Mouse (Mus musculus) limb, embryonic 15.5 days (tissue): Measurements from ENCODE around the gene Top3a. TPM values are rescaled to one million over a fixed set of nuclear protein-coding genes. Genes with fewer than 3 reads are reported as not detected.
A peak's percentile ranks its signal among the peaks of the same experiment; 100 is the strongest.
"Not testable (repeated sequence)": the region's sequence is repeated elsewhere in the genome, so short reads cannot be mapped to it uniquely, and the experiment has no call there.

ENCODE experiments used
- ATAC-seq: fragments of 200-750 bp; cut with Nextera tagmentation; 2 replicates; pipeline ENCODE4 v1.8.0; 2017; ENCODE audit warnings: low read depth, moderate TSS enrichment; ENCODE audit not compliant: insufficient number of reproducible peaks, low FRiP score, low TSS enrichment
- H3K27ac ChIP-seq: fragments of 300-500 bp; sonication (generic); 2 replicates; pipeline ENCODE4 v1.5.1; 2015; ENCODE audit warnings: moderate library complexity, mild to moderate bottlenecking, inconsistent platforms
- H3K27me3 ChIP-seq: fragments of 300-500 bp; sonication (generic); 2 replicates; pipeline ENCODE4 v1.6.1; 2015; ENCODE audit warnings: inconsistent platforms
- H3K36me3 ChIP-seq: fragments of 300-500 bp; sonication (generic); 2 replicates; pipeline ENCODE4 v1.6.1; 2015; ENCODE audit warnings: inconsistent platforms
- H3K4me1 ChIP-seq: fragments of 300-500 bp; sonication (generic); 2 replicates; pipeline ENCODE4 v1.6.1; 2015; ENCODE audit warnings: inconsistent platforms
- H3K4me2 ChIP-seq: fragments of 300-500 bp; sonication (generic); 2 replicates; pipeline ENCODE4 v1.6.1; 2015; ENCODE audit warnings: mild to moderate bottlenecking, inconsistent platforms
- H3K4me3 ChIP-seq: fragments of 300-500 bp; sonication (generic); 2 replicates; pipeline ENCODE4 v1.5.1; 2015; ENCODE audit warnings: mild to moderate bottlenecking, inconsistent platforms
- H3K9ac ChIP-seq: fragments of 300-500 bp; sonication (generic); 2 replicates; pipeline ENCODE4 v1.6.1; 2015; ENCODE audit warnings: inconsistent platforms
- H3K9me3 ChIP-seq: fragments of 300-500 bp; sonication (generic); 2 replicates; pipeline ENCODE4 v1.6.1; 2016; ENCODE audit warnings: inconsistent platforms
- WGBS: fragments of 180-500 bp; shearing (Covaris S2); methylation state at CpG from one replicate; pipeline ENCODE4 v1.1.7; 2015; 5-methylcytosine and 5-hydroxymethylcytosine counted together
- polyA plus RNA-seq: library from polyadenylated mRNA; unstranded; fragments of >200 nt; fragmentation: Nextera tagmentation; extraction: Ambion mirVana; gene quantifications from 2 replicates; pipeline ENCODE4 v1.2.1, GENCODE M21; 2015

Gene Top3a
- 16.0 and 16.8 TPM in 2 replicates for polyA plus RNA-seq

GRCm38 (mm10) chr11:60776829-60777740, at the start of gene Top3a, which contains the start of gene Smcr8:
TSS of gene Top3a (minus strand) at chr11:60777365.
TSS of gene Smcr8 (plus strand) at chr11:60777524.
- Histone ChIP-seq H3K36me3 (peaks cover 22% of the 10 kb centered on the region), H3K4me1 (peaks cover 61% of the 10 kb centered on the region), H3K4me2 (peak within 1 kb of the TSS; percentile 73), H3K27ac (peak within 1 kb of the TSS; percentile 90), H3K9me3 (no peaks in the 10 kb centered on the region), H3K9ac (peak within 1 kb of the TSS; percentile 78), H3K27me3 (no peaks in the 10 kb centered on the region), H3K4me3 (peak within 1 kb of the TSS; percentile 92)
- WGBS = under 1% methylated on average over 62 of the region's 62 CpGs
- peak; percentile 94 for ATAC-seq

- 60% methylated on average over 1 of the region's 1 CpGs for WGBS
- H3K27ac ChIP-seq = no peak overlapping the region
- H3K9me3 ChIP-seq = no peaks in the 10 kb centered on the region
- H3K9ac ChIP-seq = no peak overlapping the region
- no peak for ATAC-seq
- H3K4me2 ChIP-seq = no peak overlapping the region
- H3K4me1 ChIP-seq = peaks cover 4% of the 10 kb centered on the region
- no peak overlapping the region for H3K4me3 ChIP-seq
- H3K27me3 ChIP-seq = no peaks in the 10 kb centered on the region
- no peaks in the 10 kb centered on the region for H3K36me3 ChIP-seq
These were observed 49.5 kb upstream of the Top3a start for GRCm38 (mm10) chr11:60826700-60827099.

- H3K4me3 ChIP-seq = no peak overlapping the region
- no peaks in the 10 kb centered on the region; the same call in 1 of the 2 replicates for H3K4me1 ChIP-seq
- H3K9ac ChIP-seq = no peak overlapping the region
- WGBS = 80% methylated on average over 3 of the region's 3 CpGs
- H3K27ac ChIP-seq = no peak overlapping the region
- H3K4me2 ChIP-seq = no peak overlapping the region
- no peaks in the 10 kb centered on the region for H3K27me3 ChIP-seq
- no peaks in the 10 kb centered on the region for H3K9me3 ChIP-seq
- no peak for ATAC-seq
- no peaks in the 10 kb centered on the region for H3K36me3 ChIP-seq
These were observed 48.0 kb upstream of the Top3a start for GRCm38 (mm10) chr11:60825191-60825590.

- 63% methylated on average over 2 of the region's 2 CpGs for WGBS
- H3K9me3 ChIP-seq = no peaks in the 10 kb centered on the region
- no peak overlapping the region for H3K4me3 ChIP-seq
- H3K9ac ChIP-seq = no peak overlapping the region
- no peak for ATAC-seq
- H3K4me1 ChIP-seq = no peaks in the 10 kb centered on the region
- H3K27me3 ChIP-seq = no peaks in the 10 kb centered on the region
- no peaks in the 10 kb centered on the region for H3K36me3 ChIP-seq
- H3K4me2 ChIP-seq = no peak overlapping the region
- H3K27ac ChIP-seq = no peak overlapping the region
These were observed 46.6 kb upstream of the Top3a start for GRCm38 (mm10) chr11:60823771-60824170.

- Histone ChIP-seq H3K27ac (no peak overlapping the region), H3K4me3 (no peak overlapping the region), H3K36me3 (no peaks in the 10 kb centered on the region), H3K27me3 (no peaks in the 10 kb centered on the region), H3K4me1 (no peaks in the 10 kb centered on the region; the same call in 1 of the 2 replicates), H3K9me3 (no peaks in the 10 kb centered on the region), H3K4me2 (no peak overlapping the region), H3K9ac (no peak overlapping the region)
- 75% methylated on average over 5 of the region's 5 CpGs for WGBS
- no peak for ATAC-seq
These were observed 39.2 kb upstream of the Top3a start for GRCm38 (mm10) chr11:60816398-60816797.

- not testable (repeated sequence) for H3K9me3 ChIP-seq, H3K36me3 ChIP-seq, H3K27me3 ChIP-seq, ATAC-seq, H3K9ac ChIP-seq
- H3K4me3 ChIP-seq = peak within 1 kb of the TSS; percentile 47
- peak within 1 kb of the TSS; percentile 84 for H3K4me2 ChIP-seq
- H3K4me1 ChIP-seq = peaks cover 20% of the 10 kb centered on the region
- 32% methylated on average over 6 of the region's 6 CpGs for WGBS
- H3K27ac ChIP-seq = peak within 1 kb of the TSS; percentile 4; the same call in 1 of the 2 replicates
These were observed 34.5 kb upstream of the Top3a start, which contains the start of gene Shmt1 for GRCm38 (mm10) chr11:60811618-60812017. TSS of gene Shmt1 (minus strand) at chr11:60811718.

GRCm38 (mm10) chr11:60811054-60811460, 33.9 kb upstream of the Top3a start:
- H3K36me3 ChIP-seq = no peaks in the 10 kb centered on the region
- H3K9ac ChIP-seq = no peak overlapping the region
- peak overlapping the region; percentile 4; the same call in 1 of the 2 replicates for H3K27ac ChIP-seq
- no peaks in the 10 kb centered on the region for H3K9me3 ChIP-seq
- H3K4me3 ChIP-seq = peak overlapping the region; percentile 47
- under 1% methylated on average over 29 of the region's 29 CpGs for WGBS
- H3K27me3 ChIP-seq = no peaks in the 10 kb centered on the region
- H3K4me2 ChIP-seq = peak overlapping the region; percentile 84
- ATAC-seq = peak; percentile 99
- peaks cover 20% of the 10 kb centered on the region for H3K4me1 ChIP-seq

- Histone ChIP-seq H3K4me1 (peaks cover 20% of the 10 kb centered on the region), H3K27me3 (no peaks in the 10 kb centered on the region), H3K27ac (0 out of 2 replicates have a peak overlapping the region, but pooled peaks have one; percentile 4), H3K9me3 (no peaks in the 10 kb centered on the region), H3K4me2 (peak overlapping the region; percentile 84), H3K36me3 (no peaks in the 10 kb centered on the region), H3K9ac (no peak overlapping the region), H3K4me3 (peak overlapping the region; percentile 47)
- no peak for ATAC-seq
- WGBS = 9% methylated on average over 14 of the region's 14 CpGs
These were observed 33.1 kb upstream of the Top3a start for GRCm38 (mm10) chr11:60810046-60810965.

- H3K27ac ChIP-seq = no peak overlapping the region
- H3K4me1 ChIP-seq = peaks cover 20% of the 10 kb centered on the region
- no peak overlapping the region for H3K9ac ChIP-seq
- peak overlapping the region; percentile 47 for H3K4me3 ChIP-seq
- no peaks in the 10 kb centered on the region for H3K27me3 ChIP-seq
- peak overlapping the region; percentile 84 for H3K4me2 ChIP-seq
- no peak for ATAC-seq
- no peaks in the 10 kb centered on the region for H3K36me3 ChIP-seq
- no peaks in the 10 kb centered on the region for H3K9me3 ChIP-seq
- 20% methylated on average over 1 of the region's 1 CpGs for WGBS
These were observed 32.4 kb upstream of the Top3a start for GRCm38 (mm10) chr11:60809546-60809945.

GRCm38 (mm10) chr11:60808286-60809070, 31.3 kb upstream of the Top3a start:
- Histone ChIP-seq H3K4me2 (no peak overlapping the region), H3K4me3 (no peak overlapping the region), H3K4me1 (peaks cover 20% of the 10 kb centered on the region), H3K9me3 (no peaks in the 10 kb centered on the region), H3K27ac (no peak overlapping the region), H3K36me3 (no peaks in the 10 kb centered on the region), H3K27me3 (no peaks in the 10 kb centered on the region), H3K9ac (no peak overlapping the region)
- ATAC-seq = no peak
- 80% methylated on average over 4 of the region's 4 CpGs for WGBS

GRCm38 (mm10) chr11:60800892-60801291, 23.7 kb upstream of the Top3a start:
- no peaks in the 10 kb centered on the region for H3K9me3 ChIP-seq

More at GRCm38 (mm10) chr11:60800892-60801291, 23.7 kb upstream of the Top3a start:
- H3K27me3 ChIP-seq = no peaks in the 10 kb centered on the region
- 89% methylated on average over 1 of the region's 1 CpGs for WGBS
- H3K27ac ChIP-seq = no peak overlapping the region
- ATAC-seq = no peak
- no peak overlapping the region for H3K4me3 ChIP-seq
- no peak overlapping the region for H3K9ac ChIP-seq
- no peak overlapping the region for H3K4me2 ChIP-seq
- H3K36me3 ChIP-seq = peaks cover 54% of the 10 kb centered on the region
- no peaks in the 10 kb centered on the region for H3K4me1 ChIP-seq
